Mouse (Mus musculus): Measurements from ENCODE around the gene Tulp1. TPM values are rescaled to one million over a fixed set of nuclear protein-coding genes. Genes with fewer than 3 reads are reported as not detected.
"Not testable (repeated sequence)": the region's sequence is repeated elsewhere in the genome, so short reads cannot be mapped to it uniquely, and the experiment has no call there.

Gene Tulp1
- total RNA-seq (2021), result under 1 TPM; 0.58 to 0.92 TPM

DNA sequence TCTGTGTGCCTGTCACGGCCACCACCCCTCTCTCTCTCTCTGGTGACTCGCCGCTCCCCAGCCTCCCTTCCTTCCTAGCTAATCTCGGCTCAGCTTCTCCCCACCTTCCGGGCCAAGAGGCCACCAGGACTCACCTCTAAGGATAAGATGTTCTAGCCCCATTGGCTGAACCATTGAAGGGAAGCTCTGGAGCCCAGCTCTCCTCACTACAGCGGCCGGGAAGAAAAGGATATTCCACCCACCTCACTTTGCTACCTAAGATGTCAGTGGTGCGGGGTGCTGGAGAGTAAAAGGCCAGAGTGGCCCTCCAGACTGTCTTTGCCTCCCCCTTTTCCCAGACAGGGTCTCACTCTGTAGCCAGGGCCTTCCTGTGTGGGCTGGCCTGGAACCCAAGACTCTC is at the start of gene Tulp1:
Tulp1 (minus strand) TSS at position 101 of the 400 bp plus-strand sequence.
- DNase-seq, result no peak
- intact Hi-C loops (cut with DNase I), result no loop called here

DNA sequence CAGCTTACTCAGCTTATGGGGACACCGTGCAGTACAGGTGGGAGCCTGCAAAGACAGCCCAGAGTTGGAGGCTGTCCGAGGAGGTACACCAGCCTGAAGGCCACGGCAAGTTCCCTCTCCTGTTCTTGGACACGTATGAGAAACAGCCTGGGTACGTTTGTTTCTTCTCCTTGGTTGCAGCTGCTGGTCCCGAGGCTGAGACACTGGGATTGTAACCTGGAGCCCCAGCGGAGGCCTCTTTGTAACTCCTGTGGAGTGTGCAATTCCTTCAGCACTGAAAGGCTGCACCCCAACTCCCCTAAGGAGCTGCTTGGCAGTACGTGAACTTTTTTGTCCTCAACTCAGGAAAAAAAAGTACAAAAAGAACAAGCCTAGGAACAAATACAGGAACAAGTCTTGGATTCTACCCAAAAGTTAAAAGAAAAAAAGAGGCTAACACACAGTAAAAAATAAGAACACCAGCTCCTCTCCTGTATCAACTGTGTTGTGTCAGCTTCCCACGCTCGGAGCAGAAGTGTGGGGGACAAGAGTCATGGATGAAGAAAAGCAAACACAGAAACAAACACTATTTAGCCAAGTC is 46.4 kb upstream of the Tulp1 start:
- intact Hi-C loops (cut with DNase I), result loop anchor here (5.0 kb wide), 1 partner anchor 36 kb away; no protein-coding TSS in a partner anchor
- DNase-seq, result no peak

DNA sequence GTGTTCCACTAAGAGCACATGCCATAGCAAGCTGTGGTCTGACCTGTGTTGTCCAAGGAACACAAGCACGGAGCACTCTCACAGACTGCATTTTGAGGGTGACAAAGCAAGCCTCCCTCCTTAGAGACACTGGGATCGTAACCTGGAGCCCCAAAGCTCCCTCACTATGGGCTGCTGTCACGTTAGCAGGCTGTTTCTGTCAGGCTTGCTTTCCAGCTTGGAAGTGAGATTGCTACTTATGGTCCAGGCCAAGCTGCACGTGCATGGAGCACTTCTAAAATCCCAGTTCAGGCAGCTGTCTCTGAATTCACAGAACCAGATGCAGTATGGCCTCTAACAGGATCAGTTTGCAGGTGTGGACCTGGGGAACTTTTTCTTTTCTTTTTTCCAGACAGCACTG is 45.7 kb upstream of the Tulp1 start:
- intact Hi-C loops (cut with DNase I), result loop anchor here (5.0 kb wide), 1 partner anchor 37 kb away; no protein-coding TSS in a partner anchor
- no peak for DNase-seq

DNA sequence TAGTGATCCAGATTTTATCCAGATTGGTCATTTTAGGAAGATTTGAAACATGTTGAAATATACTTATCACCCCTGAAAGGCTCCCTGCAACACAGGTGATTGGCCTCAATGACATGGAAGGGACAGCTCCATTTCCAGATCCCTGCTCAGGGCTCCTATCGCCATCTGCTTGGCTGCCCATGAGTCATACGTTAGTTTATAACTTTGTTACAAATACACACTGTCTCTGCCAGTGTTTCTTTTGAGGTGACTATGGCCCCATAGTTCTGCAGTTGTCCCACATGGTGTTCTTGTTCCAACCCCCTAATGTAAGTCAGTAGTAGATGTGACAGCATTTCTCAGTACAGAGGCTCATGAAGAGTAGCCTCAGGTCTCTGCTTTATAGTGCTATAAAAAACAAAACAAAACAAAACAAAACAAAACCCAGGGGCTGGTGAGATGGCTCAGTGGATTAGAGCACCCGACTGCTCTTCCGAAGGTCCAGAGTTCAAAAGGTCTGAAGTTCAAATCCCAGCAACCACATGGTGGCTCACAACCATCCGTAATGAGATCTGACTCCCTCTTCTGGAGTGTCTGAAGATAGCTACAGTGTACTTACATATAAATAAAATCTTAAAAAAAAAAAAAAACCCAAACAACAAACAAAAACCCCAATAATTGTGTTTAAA is 43.4 kb upstream of the Tulp1 start:
- no peak for DNase-seq
- intact Hi-C loops (cut with DNase I), result no loop called here

DNA sequence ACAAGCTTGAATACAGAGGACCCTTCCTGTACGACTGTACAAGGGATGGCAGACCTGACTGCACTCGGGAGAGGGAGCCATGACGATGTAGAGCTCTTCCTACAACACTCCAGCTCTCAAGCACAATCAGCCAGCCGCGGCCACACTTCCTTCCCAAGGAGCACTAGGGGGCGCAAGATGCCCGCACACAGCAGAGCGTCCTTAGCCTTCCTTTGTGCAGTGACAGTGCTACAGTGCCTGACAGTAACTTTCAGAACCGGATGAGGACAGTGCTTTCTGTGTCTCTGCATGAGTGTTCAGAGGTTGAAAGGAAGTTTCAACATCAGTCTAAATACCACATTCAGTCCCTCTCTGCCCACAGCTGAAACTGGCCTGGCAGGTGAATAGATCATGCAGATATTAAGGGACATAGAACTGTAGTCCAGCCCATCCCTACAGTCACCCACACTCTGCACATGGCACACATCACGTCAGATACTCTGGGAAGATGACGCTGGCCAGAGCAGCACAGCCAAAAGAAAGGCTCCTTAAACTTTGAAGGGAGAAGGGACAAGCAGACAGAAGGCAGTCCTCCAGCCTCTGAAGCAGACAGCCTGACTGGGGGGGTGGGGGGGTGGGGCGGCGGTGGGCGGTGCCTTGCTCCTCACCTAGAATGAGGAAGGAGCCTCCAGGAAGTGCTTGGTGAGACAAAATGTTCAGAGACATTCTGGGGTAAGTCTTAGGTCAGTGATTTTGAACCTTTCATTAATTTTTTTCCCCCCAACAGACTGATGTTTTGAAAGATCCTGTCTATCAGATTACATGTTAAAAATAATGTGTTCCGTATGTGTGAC is 42.6 kb upstream of the Tulp1 start:
- DNase-seq, result peak; percentile 71

DNA sequence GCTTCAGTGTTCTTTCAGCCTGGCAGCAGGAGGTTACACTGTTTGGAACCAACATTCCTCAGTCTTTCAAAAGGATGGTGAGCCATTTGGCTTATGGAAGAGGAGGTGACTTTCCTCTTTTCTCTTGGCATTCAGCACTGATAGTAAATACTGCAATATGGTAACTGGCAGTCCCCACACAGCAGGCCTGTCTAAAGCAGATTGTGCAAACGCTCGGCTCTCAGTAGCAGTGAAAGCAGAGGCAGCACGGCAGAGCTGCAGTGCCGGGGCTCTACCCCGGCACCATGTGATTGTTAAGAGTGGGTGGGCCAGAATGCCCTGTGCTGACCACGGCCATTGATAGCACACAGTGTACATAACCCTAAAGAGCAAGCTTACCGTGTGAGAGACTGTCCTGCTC is 41.4 kb upstream of the Tulp1 start:
- no peak for DNase-seq
- intact Hi-C loops (cut with DNase I), result no loop called here

More for the DNA sequence above, 42.6 kb upstream of the Tulp1 start:
- intact Hi-C loops (cut with DNase I), result no loop called here

DNA sequence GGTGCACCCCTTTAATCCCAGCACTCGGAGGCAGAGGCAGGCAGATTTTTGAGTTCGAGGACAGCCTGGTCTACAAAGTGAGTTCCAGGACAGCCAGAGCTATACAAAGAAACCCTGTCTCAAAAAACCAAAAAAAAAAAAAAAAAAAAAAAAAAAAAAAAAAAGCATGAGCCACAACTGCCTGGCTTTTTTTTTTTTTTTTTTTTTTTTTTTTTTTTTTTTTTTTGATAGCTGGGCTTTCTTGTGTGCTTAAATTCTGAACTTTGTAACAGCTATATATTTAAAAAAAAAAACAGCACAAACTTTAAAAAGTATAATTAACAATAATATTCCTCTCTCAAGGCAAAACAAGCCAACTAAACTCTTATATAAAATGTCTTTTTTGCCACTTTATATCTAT is 39.7 kb upstream of the Tulp1 start:
- DNase-seq, result not testable (repeated sequence)
- intact Hi-C loops (cut with DNase I), result loop anchor here (2.0 kb wide), 1 partner anchor 122 kb away; no protein-coding TSS in a partner anchor

DNA sequence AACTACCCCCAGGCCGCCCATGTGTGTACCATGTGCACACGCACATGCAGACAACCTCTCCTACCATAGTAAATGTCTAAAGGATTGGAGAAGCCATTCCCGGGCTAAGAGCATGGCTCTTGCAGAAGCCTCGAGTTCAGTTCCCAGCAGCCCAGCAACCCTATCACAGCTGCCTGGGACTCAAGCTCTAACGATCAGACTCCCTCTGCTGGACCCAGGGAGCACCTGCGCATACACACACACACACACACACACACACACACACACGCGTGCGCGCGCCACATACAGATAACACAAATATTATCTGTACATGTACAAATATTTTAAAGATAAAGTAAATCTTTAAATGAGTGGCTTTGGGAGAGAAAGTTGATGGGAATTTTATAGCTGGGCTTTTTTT is 39.3 kb upstream of the Tulp1 start:
- DNase-seq, result no peak
- intact Hi-C loops (cut with DNase I), result loop anchor here (2.0 kb wide), 1 partner anchor 122 kb away; no protein-coding TSS in a partner anchor

DNA sequence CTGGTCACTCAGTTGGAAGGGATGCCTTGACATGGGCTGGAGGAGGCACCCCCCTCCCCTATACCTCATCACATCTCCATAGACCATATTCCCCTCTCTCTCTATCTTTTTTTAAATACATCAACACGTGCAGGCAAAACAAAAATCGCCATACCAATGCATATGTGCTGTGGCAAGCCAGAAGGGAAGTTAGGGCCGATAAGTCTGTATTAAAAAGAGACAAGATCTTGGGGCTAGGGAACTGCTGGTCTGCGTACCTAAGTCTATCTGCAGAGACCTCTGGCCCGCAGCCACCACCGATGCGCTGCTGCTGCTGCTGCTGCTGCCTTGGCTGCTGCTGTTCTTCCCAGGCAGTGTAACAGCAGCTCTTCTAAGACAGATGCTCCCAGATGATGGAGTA is 30.0 kb upstream of the Tulp1 start:
- no peak for DNase-seq
- intact Hi-C loops (cut with DNase I), result no loop called here

DNA sequence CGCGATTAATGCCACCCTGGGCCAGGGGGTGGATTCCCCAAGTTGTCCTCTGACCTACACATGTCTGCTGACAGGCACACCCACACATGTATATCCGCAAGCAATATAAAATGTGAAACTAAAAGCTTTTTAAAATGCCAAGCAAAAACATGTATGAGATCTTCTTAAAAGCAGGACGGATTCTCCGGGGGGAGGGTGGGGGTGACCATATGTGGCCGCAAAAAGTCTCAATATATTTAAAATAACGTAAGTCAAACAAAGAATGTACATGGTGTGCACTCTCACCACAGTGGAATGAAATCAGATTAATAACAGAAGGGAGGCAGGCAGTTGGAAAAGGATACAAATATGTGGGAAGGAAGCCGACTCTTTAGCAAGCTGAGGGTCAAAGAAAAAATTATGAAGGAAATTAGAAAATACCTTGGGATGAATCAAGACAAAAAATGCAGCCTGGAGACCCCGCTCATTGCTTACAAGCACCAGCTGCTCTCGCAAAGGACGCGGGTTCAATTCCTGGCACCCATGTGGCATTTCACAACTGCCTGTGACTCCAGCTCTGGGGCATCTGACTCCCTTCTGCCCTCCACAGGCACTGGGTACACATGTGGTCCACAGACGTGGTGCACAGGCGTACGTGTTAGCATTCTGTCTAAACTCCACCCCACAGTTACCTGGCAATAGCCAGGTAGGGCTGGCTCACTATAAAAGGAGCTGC is 29.2 kb upstream of the Tulp1 start:
- intact Hi-C loops (cut with DNase I), result no loop called here

DNA sequence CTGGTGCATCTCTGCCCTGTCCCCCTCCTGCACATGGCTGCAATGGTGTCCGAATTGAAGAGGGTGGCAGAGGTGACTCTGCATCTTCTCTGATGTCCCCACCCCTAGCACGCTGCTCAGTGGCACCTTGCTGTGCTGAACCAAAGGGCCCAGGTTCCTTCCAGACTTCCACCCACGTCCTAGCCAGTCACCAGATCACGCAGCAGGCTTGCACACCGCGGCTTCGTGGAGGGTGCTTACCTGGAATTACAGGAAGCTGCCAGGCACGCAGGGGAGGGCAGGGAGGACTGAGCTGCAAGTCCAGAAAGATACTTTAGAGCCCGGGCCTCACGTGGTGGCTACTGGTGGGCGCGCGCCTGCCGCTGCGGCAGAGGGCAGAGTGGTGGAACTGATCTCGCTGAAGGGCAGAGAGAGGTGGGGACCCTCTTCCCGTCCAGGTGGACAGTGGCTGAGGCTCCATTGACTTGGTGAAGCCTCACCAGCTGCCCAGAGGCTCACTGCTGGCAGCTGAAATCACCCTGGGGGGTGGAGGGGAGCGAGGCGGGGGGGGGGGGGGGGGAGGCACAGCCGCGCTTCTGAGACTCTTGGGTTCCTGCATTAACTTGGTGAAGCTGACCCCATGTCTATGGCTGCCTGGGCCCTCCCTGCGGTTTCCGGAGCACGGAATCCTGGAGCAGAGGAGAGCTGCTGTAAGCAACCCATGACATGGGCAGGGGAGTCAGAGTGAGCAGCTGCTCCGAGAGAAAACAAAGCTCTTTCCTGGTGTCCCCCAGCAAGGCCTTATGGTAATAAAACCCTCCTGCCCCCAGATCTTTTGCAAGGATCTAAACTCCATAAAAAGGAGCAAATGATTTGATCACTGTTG is 26.8 kb upstream of the Tulp1 start:
- intact Hi-C loops (cut with DNase I), result no loop called here
- DNase-seq, result no peak

More for the DNA sequence above, 29.2 kb upstream of the Tulp1 start:
- DNase-seq, result no peak

DNA sequence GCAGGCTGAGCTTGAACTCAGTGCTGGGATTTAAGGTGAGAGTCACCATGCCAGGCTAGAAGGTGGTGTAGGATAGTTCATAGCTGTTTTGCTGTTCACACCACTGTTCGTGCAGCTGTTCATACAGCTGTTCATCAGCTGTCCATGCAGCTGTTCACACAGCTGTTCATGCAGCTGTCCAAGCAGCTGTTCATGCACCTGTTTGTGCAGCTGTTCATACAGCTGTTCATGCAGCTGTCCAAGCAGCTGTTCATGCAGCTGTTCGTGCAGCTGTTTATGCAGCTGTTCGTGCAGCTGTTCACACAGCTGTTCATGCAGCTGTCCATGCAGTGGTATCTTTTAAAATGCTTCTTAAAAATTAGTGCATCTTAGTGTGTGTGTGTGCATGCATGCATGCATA is 23.5 kb upstream of the Tulp1 start:
- intact Hi-C loops (cut with DNase I), result loop anchor here (5.0 kb wide), 1 partner anchor 139 kb away; no protein-coding TSS in a partner anchor
- no peak for DNase-seq

DNA sequence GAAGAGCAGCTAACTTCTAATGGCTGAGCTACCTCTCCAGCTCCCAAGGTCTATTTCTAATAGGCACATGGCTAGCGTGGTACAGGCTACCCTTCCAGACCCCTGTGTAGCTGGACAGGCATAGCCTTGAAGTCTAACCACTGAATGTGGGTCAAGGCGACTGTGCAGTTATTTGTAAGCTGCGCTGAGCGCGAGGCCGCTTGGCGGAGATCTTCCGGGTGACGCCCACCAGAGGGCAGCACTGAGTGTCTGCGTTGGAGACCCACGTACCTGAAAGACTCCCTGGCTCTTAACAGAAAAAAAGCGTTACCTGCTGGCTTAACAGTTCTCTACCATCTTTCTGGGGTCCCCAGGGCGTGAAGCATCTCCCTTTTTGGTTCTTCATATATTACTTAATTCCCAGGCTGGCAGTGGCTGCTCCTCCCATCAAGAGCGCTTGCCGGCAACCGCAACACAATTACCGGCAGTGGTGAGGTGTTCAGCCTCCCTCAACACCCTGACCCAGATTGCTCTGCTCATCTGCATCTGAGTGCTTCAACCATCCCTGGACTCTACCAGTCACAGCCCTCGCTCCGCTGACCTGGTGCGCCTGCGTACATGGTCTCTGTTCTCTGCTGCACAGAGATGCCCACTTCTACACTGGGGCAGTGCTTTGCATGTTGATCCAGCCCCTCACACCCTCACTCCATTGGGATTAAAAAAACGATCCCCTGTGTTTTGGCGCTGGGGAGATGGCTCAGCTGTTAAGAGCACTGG is 21.3 kb upstream of the Tulp1 start:
- intact Hi-C loops (cut with DNase I), result loop anchor here (5.0 kb wide), 1 partner anchor 141 kb away; no protein-coding TSS in a partner anchor
- peak; percentile 86 for DNase-seq

DNA sequence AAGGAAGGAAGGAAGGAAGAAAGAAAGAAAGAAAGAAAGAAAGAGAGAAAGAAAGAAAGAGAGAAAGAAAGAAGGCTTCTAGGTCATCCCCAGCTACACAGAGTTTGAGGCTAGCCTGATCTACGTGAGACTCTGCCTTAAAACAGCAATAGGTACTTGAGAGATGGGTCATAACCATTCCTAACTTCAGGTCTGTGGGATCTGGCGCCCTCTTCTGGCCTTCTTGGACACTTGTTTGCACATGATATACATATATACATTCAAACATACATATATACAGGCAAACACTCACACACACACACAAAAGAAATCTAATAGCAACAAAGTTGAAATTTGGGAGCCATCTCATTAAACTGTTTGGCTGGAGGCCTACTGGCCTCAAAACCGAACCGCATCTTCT is 19.3 kb upstream of the Tulp1 start:
- DNase-seq, result peak; percentile 37
- intact Hi-C loops (cut with DNase I), result no loop called here

DNA sequence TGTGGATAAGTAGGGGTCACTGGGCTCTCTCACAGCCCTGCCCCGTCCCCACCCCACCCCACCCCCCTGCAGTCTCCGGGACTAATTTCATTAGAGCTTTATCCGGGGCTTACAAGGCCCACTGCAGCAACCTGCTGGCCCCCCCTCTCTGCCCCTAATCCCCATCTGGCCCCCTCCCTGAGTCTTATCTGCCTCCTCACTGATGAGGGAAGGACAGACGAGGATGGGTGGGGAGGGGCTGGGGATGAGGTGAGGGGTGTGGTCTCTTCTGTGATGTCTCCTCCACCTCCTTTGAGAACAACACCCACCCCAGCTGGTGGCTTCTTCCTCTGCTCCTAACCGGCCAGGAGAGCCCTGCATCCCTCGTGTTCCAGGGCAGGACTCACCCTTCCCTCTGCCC is 15.2 kb upstream of the Tulp1 start:
- no peak for DNase-seq
- intact Hi-C loops (cut with DNase I), result no loop called here

DNA sequence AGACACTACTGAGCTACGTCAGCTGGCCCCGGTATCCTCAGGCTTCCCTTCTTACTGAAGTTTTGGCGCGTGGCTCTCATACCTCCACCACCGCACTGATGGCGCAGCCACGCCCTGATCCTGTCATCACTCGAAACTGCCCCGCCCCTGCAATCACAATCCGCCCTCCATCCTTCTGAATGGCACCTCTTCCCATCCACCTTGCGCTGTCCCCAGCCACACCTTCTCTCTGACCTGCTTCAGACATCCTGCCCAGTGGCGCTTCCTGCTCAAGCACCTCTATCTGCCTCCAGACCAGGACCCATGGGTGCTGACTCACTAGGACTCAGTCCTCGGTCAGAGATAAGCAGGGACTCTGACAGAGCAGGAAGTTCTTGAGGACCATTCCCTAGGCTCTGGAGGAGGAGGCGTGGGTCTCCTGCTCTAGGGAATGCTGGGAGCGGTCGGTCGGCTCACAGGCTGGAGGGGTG is 10.6 kb upstream of the Tulp1 start:
- intact Hi-C loops (cut with DNase I), result no loop called here
- DNase-seq, result no peak

DNA sequence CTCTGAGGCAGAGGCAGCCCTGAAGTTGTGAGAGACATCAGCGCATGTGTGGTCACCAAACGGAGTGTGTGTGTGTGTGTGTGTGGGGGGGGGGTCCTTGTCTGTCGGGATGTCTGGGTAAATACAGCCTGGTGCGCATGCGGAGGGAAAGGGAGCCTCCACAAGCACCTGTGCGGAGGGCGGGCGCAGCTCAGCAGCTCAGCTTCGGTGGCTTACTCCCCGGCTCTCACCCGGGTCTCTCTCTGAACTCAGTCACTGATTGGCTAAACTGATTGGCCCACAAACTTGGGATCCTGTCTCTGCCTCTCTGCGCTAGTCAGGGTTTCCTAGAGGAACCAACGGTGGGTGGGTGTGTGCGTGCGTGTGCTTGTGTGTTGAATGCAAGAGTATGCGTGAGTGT is 9.5 kb upstream of the Tulp1 start:
- intact Hi-C loops (cut with DNase I), result no loop called here
- DNase-seq, result no peak

DNA sequence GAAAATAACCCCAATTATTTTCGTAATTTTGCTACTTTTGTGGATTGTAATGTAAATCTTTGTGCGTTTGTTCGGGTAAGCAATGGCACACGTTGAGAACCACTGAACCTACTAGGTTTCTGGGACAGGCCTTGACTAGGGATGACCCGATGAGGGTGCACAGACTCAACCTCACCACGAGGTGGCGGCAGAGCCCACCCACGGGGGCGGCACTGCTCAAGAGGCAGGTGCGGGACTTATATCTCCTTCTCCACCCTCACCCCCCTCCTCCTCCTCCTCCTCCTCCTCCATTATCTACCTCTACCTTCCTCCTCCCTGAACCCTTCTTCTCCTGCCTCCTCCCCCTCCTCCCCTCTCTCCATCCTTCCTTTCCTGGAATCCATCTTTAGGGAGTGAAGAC is 8.8 kb upstream of the Tulp1 start:
- DNase-seq, result peak; percentile 50
- intact Hi-C loops (cut with DNase I), result no loop called here

DNA sequence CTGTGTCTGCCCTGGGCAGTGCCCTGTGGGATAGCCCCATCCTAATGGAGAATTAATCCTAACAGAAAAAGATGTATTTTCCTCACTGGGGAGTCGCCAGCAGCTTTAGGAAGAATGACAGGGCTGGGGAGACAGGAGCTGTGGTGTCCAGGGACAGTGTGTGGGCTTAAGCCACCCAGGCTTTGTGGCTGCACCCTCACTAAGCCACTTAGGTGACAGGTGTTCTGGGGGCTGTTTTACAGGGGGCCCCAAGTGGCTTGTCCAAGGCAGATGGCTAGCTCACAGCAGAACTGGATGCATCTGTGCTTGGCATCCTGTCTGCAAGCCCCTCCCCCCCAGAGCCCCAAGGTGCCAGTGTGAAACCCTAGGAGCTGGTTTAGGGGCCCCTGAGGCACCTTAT is 6.9 kb upstream of the Tulp1 start:
- no peak for DNase-seq
- intact Hi-C loops (cut with DNase I), result no loop called here
